Mouse (Mus musculus): ENCODE data around the gene Sycn. TPM values are rescaled to one million over a fixed set of nuclear protein-coding genes. Genes with fewer than 3 reads are reported as not detected.

Gene Sycn
- polyA plus RNA-seq, 1 experiment from 2014 or later, result not detected

- Histone ChIP-seq H3K4me3 (ENCODE audit: low read depth, low read length) (no peak overlapping the region), H3K27ac (ENCODE audit: low read depth, low read length) (no peak overlapping the region), H3K4me2 (ENCODE audit: low read depth) (no peak overlapping the region), H3K9ac (ENCODE audit: low read length) (no peak overlapping the region), H3K4me1 (ENCODE audit: control insufficient read depth, insufficient read depth, low read length) (0 out of 2 replicates have a peak, but pooled peaks cover 3% of the 10 kb centered on the region), H3K27me3 (ENCODE audit: control insufficient read depth, insufficient read depth, low read length) (no peaks in the 10 kb centered on the region), H3K9me3 (ENCODE audit: control insufficient read depth, low read length) (no peaks in the 10 kb centered on the region), H3K36me3 (ENCODE audit: control insufficient read depth, insufficient read depth, low read length) (no peaks in the 10 kb centered on the region)
- 77% methylated on average over 5 of the region's 5 CpGs for WGBS
- no peak for ATAC-seq (ENCODE audit: insufficient read depth, low FRiP score, low TSS enrichment)
- DNase-seq (ENCODE audit: low spot score), result no peak
These were observed 35.7 kb downstream of the Sycn start for GRCm38 (mm10) chr7:28576271-28576914.

GRCm38 (mm10) chr7:28577826-28578542 is 37.3 kb downstream of the Sycn start:
- Histone ChIP-seq H3K4me1 (ENCODE audit: control insufficient read depth, insufficient read depth, low read length) (0 out of 2 replicates have a peak, but pooled peaks cover 3% of the 10 kb centered on the region), H3K9me3 (ENCODE audit: control insufficient read depth, low read length) (no peaks in the 10 kb centered on the region), H3K27me3 (ENCODE audit: control insufficient read depth, insufficient read depth, low read length) (no peaks in the 10 kb centered on the region), H3K4me3 (ENCODE audit: low read depth, low read length) (no peak overlapping the region), H3K4me2 (ENCODE audit: low read depth) (no peak overlapping the region), H3K27ac (ENCODE audit: low read depth, low read length) (no peak overlapping the region), H3K36me3 (ENCODE audit: control insufficient read depth, insufficient read depth, low read length) (no peaks in the 10 kb centered on the region), H3K9ac (ENCODE audit: low read length) (no peak overlapping the region)
- DNase-seq (ENCODE audit: low spot score) (no peak), ATAC-seq (ENCODE audit: insufficient read depth, low FRiP score, low TSS enrichment) (no peak)
- WGBS, result 83% methylated on average over 9 of the region's 9 CpGs

- no peaks in the 10 kb centered on the region for H3K9me3 ChIP-seq (ENCODE audit: control insufficient read depth, low read length)
- no peak overlapping the region for H3K27ac ChIP-seq (ENCODE audit: low read depth, low read length)
- ATAC-seq (ENCODE audit: insufficient read depth, low FRiP score, low TSS enrichment) (no peak), DNase-seq (ENCODE audit: low spot score) (no peak)
- no peak overlapping the region for H3K9ac ChIP-seq (ENCODE audit: low read length)
- no peak overlapping the region for H3K4me2 ChIP-seq (ENCODE audit: low read depth)
- H3K4me3 ChIP-seq (ENCODE audit: low read depth, low read length), result no peak overlapping the region
- H3K27me3 ChIP-seq (ENCODE audit: control insufficient read depth, insufficient read depth, low read length), result no peaks in the 10 kb centered on the region
- 0 out of 2 replicates have a peak, but pooled peaks cover 3% of the 10 kb centered on the region for H3K4me1 ChIP-seq (ENCODE audit: control insufficient read depth, insufficient read depth, low read length)
- no peaks in the 10 kb centered on the region for H3K36me3 ChIP-seq (ENCODE audit: control insufficient read depth, insufficient read depth, low read length)
- 74% methylated on average over 5 of the region's 5 CpGs for WGBS
These were observed 37.9 kb downstream of the Sycn start for GRCm38 (mm10) chr7:28578543-28579053.

- no peak overlapping the region for H3K4me2 ChIP-seq (ENCODE audit: low read depth)
- H3K27me3 ChIP-seq (ENCODE audit: control insufficient read depth, insufficient read depth, low read length), result no peaks in the 10 kb centered on the region
- no peaks in the 10 kb centered on the region for H3K9me3 ChIP-seq (ENCODE audit: control insufficient read depth, low read length)
- no peak overlapping the region for H3K4me3 ChIP-seq (ENCODE audit: low read depth, low read length)
- DNase-seq (ENCODE audit: low spot score) (no peak), ATAC-seq (ENCODE audit: insufficient read depth, low FRiP score, low TSS enrichment) (no peak)
- H3K4me1 ChIP-seq (ENCODE audit: control insufficient read depth, insufficient read depth, low read length), result 0 out of 2 replicates have a peak, but pooled peaks cover 3% of the 10 kb centered on the region
- no peaks in the 10 kb centered on the region for H3K36me3 ChIP-seq (ENCODE audit: control insufficient read depth, insufficient read depth, low read length)
- no peak overlapping the region for H3K27ac ChIP-seq (ENCODE audit: low read depth, low read length)
- 90% methylated on average over 5 of the region's 5 CpGs for WGBS
- H3K9ac ChIP-seq (ENCODE audit: low read length), result no peak overlapping the region
These were observed 39.1 kb downstream of the Sycn start for GRCm38 (mm10) chr7:28579826-28580225.

GRCm38 (mm10) chr7:28581721-28582120 is 41.0 kb downstream of the Sycn start:
- no peak overlapping the region for H3K4me2 ChIP-seq (ENCODE audit: low read depth)
- no peaks in the 10 kb centered on the region for H3K36me3 ChIP-seq (ENCODE audit: control insufficient read depth, insufficient read depth, low read length)
- H3K4me1 ChIP-seq (ENCODE audit: control insufficient read depth, insufficient read depth, low read length), result no peaks in the 10 kb centered on the region
- no peaks in the 10 kb centered on the region for H3K27me3 ChIP-seq (ENCODE audit: control insufficient read depth, insufficient read depth, low read length)
- DNase-seq (ENCODE audit: low spot score), result no peak
- H3K9ac ChIP-seq (ENCODE audit: low read length), result no peak overlapping the region
- no peaks in the 10 kb centered on the region for H3K9me3 ChIP-seq (ENCODE audit: control insufficient read depth, low read length)
- no peak for ATAC-seq (ENCODE audit: insufficient read depth, low FRiP score, low TSS enrichment)
- 90% methylated on average over 4 of the region's 4 CpGs for WGBS
- H3K27ac ChIP-seq (ENCODE audit: low read depth, low read length), result no peak overlapping the region
- no peak overlapping the region for H3K4me3 ChIP-seq (ENCODE audit: low read depth, low read length)

- Histone ChIP-seq H3K27me3 (ENCODE audit: control insufficient read depth, insufficient read depth, low read length) (no peaks in the 10 kb centered on the region), H3K4me2 (ENCODE audit: low read depth) (no peak overlapping the region), H3K36me3 (ENCODE audit: control insufficient read depth, insufficient read depth, low read length) (no peaks in the 10 kb centered on the region), H3K27ac (ENCODE audit: low read depth, low read length) (no peak overlapping the region), H3K4me1 (ENCODE audit: control insufficient read depth, insufficient read depth, low read length) (peaks cover 6% of the 10 kb centered on the region), H3K9me3 (ENCODE audit: control insufficient read depth, low read length) (no peaks in the 10 kb centered on the region), H3K4me3 (ENCODE audit: low read depth, low read length) (no peak overlapping the region), H3K9ac (ENCODE audit: low read length) (no peak overlapping the region)
- 86% methylated on average over 11 of the region's 11 CpGs for WGBS
- DNase-seq (ENCODE audit: low spot score) (no peak), ATAC-seq (ENCODE audit: insufficient read depth, low FRiP score, low TSS enrichment) (no peak)
These were observed 42.2 kb downstream of the Sycn start for GRCm38 (mm10) chr7:28582841-28583240.

GRCm38 (mm10) chr7:28583570-28584344 is 43.1 kb downstream of the Sycn start:
- Histone ChIP-seq H3K4me1 (ENCODE audit: control insufficient read depth, insufficient read depth, low read length) (peaks cover 8% of the 10 kb centered on the region), H3K9ac (ENCODE audit: low read length) (no peak overlapping the region)
- WGBS, result 76% methylated on average over 8 of the region's 8 CpGs

GRCm38 (mm10) chr7:28584468-28584867 is 43.8 kb downstream of the Sycn start:
- Histone ChIP-seq H3K4me1 (ENCODE audit: control insufficient read depth, insufficient read depth, low read length) (peaks cover 8% of the 10 kb centered on the region), H3K9me3 (ENCODE audit: control insufficient read depth, low read length) (no peaks in the 10 kb centered on the region), H3K4me2 (ENCODE audit: low read depth) (no peak overlapping the region), H3K27me3 (ENCODE audit: control insufficient read depth, insufficient read depth, low read length) (no peaks in the 10 kb centered on the region), H3K9ac (ENCODE audit: low read length) (no peak overlapping the region), H3K36me3 (ENCODE audit: control insufficient read depth, insufficient read depth, low read length) (no peaks in the 10 kb centered on the region), H3K27ac (ENCODE audit: low read depth, low read length) (no peak overlapping the region), H3K4me3 (ENCODE audit: low read depth, low read length) (no peak overlapping the region)
- DNase-seq (ENCODE audit: low spot score), result no peak
- no peak for ATAC-seq (ENCODE audit: insufficient read depth, low FRiP score, low TSS enrichment)
- 78% methylated on average over 4 of the region's 4 CpGs for WGBS

More at GRCm38 (mm10) chr7:28583570-28584344, 43.1 kb downstream of the Sycn start:
- DNase-seq (ENCODE audit: low spot score), result no peak
- ATAC-seq (ENCODE audit: insufficient read depth, low FRiP score, low TSS enrichment), result no peak
- no peaks in the 10 kb centered on the region for H3K9me3 ChIP-seq (ENCODE audit: control insufficient read depth, low read length)
- no peak overlapping the region for H3K4me3 ChIP-seq (ENCODE audit: low read depth, low read length)
- no peaks in the 10 kb centered on the region for H3K27me3 ChIP-seq (ENCODE audit: control insufficient read depth, insufficient read depth, low read length)
- no peak overlapping the region for H3K4me2 ChIP-seq (ENCODE audit: low read depth)
- H3K36me3 ChIP-seq (ENCODE audit: control insufficient read depth, insufficient read depth, low read length), result no peaks in the 10 kb centered on the region
- H3K27ac ChIP-seq (ENCODE audit: low read depth, low read length), result no peak overlapping the region

Data from neural tube, embryonic 11.5 days (tissue).